Mouse (Mus musculus): Measurements from ENCODE around the gene Nbas. TPM values are rescaled to one million over a fixed set of nuclear protein-coding genes. Genes with fewer than 3 reads are reported as not detected.

Gene Nbas
- total RNA-seq (2021) = 10 to 100 TPM; 26.2 to 28.6 TPM
- long read RNA-seq, experiment 1, partial matches to known transcripts = 3 of 4 reads
- long read RNA-seq, experiment 1, other reads (novel, unspliced or antisense) = 1 of 4 reads
- long read RNA-seq, experiment 2, partial matches to known transcripts = 13 of 15 reads
- long read RNA-seq, experiment 2, other reads (novel, unspliced or antisense) = 2 of 15 reads

DNA sequence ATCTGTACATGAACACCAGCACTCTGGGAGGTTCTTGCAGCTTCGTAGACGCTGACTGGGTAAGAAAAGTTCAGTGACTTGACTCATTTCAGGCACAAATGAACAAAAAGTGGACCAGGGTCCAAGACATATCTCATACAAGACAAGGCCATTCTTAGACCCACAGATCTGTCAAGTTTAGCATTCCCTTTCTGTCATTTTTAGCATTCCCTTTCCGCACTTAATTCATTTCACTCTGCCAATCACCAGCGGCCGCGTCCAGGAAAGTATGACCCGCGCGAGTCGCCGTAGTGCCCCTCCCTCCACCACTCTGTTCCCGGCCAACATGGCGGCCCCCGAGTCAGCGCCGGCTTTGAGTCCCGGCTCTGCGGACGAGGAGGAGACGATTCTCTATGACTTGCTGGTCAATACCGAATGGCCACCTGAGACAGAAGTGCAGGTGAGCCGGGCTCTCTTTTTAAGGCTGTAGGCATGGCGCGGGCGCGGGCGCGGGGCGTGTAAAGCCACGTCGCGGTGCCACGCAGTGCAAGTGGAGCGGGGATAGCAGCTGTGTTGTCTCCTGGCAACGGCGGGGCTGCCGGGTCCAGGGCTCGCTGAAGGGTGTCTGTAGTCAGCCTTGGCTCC lies at the start of gene Nbas:
Gene Nbas, plus strand, starts transcription at position 308 of the 624 bp plus-strand sequence.
- peak; percentile 91 for DNase-seq (ENCODE audit: low spot score in 2 of 2)

DNA sequence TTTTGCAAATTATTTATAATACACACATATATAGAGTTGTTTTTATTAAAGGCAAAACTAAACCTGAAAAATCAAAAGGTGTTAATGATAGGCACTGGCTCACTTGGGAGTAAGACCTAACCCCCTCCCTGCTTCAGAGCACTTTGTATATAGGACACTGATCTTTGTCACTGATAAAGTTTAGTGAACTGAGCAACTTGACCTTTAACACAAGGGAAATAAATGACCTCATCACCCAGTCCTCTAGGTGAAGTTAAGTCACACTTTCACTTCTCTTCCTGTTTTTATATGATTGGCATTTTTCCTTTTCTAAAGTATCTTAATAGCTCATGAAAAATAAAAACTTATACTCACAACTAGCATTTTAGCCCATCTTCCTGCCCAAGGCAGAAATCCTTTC lies 26.5 kb upstream of the Nbas start:
- DNase-seq (ENCODE audit: low spot score in 2 of 2) = no peak

DNA sequence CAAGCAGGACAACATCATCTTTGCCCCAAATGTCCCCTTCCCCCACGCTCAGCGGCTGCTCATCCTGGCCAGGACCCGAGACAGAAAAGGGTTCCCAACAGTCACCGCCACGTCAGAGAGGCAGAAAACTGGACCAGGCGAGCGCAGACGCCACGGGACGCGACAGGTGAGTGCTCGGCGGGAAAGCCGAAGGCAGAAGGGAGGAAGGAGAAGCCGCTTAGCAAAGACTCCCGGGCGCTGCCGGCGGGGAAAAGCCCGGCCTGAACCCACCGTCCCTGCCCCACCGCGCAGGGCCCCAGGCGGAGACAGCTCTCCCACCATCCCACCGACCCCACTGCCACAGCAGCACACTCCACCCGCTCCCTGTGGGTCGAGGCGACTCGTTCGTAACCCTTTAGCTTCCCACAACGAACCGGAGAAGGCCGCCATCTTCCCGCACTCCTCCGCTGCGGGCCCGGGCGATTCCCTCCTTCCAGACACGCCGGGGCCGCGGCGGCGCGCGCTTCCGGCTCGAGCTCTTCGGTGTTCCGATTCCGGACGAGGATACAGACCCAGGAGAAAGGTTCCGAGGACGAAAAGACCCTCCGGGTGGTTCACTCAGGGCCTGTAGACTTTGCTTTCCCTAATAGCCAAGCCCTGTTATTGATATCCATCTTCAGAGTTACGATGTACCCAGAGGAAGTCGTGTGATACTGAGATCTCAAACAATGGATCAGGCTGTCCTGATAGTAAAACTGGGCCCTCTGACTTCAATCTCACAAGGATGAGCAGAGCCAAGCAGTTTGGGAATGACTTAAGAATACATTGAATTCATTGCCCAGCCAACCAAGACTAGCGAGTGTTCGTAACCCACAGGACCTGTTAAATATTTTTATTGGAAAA lies 20.0 kb upstream of the Nbas start, which contains the start of gene Ddx1:
Gene Ddx1, minus strand, starts transcription at position 523 of the 882 bp plus-strand sequence.
- peak; percentile 75 to 76 for DNase-seq (ENCODE audit: low spot score in 2 of 2)

DNA sequence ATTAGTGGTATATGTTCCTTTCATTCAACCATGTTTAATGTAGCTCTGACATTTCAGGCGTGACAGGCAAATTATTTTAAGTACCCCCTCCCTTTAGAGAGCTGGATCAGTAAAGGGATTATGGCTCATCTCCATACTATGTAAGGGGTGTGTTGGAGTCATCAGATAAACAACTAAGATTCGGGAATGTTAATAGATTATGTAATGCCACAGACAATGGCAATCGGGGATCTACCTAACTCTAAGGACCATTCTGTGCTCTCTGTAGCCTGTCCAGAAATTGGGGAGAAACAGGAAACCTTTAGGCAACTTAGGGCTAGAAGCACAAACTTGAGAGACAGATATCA lies 19.4 kb upstream of the Nbas start:
- DNase-seq (ENCODE audit: low spot score in 2 of 2) = no peak

DNA sequence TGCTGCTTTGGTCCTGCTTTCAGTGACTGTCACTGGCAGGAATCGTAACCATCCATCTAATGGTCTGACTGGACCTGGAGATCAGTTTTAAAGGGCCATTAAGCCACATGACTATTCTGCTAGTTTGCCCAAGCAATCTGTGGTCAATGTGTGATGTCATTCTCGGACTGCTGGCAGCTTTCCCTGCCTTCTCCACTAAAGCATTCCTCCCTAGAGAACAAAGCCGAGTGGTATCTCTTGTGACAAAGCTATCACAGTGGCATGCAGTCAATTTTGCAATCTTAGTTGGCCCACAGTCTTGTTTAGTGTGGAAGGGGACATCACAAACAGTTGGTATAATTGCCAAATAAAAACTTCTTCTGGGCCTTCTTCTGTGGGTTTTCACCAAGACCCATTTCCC lies 13.9 kb upstream of the Nbas start:
- no peak for DNase-seq (ENCODE audit: low spot score in 2 of 2)

DNA sequence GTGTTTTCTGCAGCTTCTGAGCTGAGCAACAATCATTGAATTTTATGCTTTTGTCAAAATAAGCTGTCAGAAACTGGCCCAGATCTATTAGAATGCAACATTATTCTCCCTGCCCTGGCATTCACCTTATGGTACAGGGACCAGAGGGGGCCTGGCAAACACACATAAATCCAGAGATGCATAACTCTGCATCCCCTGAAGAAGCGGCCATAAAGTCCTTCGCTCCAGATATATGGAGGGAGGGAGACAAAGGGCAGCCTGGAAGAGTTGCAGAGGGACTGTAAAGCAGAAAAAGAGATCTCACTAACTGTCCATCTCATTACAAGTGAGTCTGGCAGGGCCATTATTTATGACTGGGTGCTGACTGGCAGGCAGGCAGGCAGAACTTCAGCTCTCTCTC lies 13.2 kb upstream of the Nbas start:
- no peak for DNase-seq (ENCODE audit: low spot score in 2 of 2)

DNA sequence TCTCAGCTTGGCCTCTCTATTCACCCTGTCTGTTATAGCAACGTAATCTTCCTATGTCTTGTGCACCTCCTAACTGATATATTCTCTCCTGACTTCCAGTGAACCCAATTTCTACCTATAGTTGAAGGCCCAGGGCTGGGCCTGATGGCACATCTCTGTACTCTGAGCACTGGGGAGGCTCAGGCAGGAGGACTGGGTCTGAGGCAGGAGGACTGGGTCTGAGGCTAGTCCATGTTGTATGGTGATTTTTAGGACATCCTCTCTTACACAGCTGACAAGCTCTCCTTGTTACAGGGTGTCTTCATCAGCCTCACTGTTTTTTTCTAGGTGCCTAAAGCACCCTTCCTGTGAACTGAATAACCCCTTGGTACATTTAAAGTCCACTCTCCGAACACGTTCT lies 521 bp upstream of the Nbas start:
- DNase-seq (ENCODE audit: low spot score in 2 of 2) = no peak

DNA sequence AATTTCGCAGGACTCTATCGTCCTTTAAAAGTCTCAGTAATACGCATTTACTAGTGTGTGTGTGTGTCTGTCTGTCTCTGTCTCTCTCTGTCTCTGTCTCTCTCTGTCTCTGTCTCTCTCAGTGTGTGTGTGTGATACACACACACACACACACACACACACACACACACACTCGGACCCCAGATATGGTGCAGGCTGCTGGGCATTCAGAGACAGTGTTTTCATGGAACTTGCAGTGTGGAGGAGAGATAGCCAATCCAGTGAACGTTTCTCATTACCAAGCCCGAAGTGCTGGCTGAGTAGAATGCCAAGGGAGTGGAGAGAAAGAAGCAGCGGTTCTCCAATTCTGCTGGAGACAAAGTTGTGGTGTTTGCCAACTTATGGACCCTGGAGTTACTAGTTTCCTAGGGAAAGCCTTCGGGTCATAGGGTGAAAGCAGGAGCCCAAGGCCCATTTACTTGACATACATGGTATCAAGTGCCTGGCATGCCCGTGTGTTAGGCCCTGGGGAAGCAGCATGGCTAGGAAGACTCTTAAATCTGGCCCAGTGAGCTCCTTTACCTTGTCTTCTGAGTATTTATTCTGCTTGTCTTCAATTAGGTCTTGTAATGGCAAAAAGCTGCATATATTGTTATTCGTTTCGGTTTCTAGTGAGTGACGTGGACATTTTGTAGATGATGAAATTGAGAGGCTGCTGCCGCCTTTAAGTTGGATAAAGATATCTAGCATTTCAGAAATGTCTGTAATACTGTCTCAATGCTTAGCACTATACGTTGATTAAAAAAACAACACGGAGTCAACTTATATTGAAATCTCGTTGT lies 847 bp downstream of the Nbas start:
- DNase-seq (ENCODE audit: low spot score in 2 of 2) = no peak

DNA sequence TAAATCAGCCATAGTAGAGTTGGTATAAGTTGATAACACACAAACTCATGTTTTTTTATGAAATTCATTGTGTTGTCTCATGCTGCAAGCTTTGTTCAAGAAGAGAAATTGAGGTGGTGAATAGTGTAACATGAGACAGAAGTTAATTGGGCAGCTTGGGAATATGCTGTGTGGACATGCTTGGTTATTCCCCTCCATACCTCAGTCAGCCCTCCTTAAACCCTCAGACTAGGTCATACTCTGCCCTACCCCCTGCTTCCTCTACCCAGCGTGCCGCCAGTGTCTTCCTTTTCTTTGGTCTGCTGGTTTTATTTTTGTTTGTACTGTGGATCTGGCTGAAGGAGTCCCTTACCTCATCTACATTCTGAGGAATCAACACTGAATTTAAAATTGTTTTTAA lies 22.5 kb downstream of the Nbas start:
- no peak for DNase-seq (ENCODE audit: low spot score in 2 of 2)

DNA sequence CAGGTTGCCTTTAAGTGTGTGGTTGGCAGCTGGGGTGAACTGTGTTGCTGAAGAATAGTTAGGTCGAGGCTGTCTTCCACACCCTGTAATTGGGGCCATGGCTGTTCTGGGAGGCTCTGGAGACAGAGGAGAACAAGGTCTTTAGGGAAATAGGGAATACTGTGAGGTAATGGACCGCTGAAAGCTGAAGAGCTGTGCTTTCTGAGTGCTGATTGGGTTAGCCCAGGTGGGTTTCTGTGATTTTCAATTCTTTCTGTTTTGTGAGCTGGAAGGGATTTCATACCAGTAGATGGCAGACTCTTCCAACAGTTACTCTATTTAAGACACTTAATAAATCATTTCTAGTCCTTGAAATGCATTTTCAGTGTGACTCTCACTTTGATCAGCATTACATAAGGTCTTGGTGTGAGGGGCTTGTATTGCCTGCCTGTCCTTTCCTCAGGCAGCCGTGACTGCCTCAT lies 24.5 kb downstream of the Nbas start:
- DNase-seq (ENCODE audit: low spot score in 2 of 2) = no peak

DNA sequence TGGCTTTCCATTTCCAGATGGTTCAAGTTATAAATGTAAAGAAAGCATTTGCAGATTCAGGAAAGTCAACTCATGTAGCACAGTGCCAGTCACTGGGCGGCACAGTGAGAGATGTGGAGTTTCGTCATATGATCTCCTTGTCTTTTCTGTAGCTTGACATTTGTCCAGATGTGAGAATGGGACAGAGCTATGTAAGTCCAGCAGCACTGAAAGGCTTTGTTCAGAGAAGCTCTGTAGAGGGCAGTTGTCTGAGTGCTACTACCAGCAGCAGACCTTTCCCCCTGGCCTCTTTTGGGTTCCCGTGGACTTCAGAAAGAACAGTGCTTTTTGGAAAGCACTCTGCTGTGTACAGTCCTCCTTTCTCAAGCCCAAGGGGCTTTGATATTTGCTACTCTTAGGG lies 34.1 kb downstream of the Nbas start:
- no peak for DNase-seq (ENCODE audit: low spot score in 2 of 2)

DNA sequence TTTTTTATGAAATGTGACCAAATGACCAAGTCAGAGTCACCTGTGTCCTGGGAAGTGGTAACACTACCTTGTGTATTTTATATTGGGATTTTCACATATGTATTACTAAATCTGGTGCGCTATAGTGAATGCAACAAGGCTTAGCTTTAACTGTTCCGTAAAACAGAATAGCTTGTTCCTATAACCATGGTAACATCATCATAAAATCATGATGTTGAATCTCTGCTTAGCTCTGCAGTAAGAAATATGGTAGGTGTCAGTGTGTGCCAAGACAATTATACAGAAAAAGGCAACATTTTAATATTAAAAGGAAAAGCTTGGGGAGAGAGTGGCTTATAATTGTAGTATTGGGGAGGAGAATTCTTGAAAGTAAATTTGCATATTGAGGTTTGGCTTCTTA lies 45.0 kb downstream of the Nbas start:
- no peak for DNase-seq (ENCODE audit: low spot score in 2 of 2)

DNA sequence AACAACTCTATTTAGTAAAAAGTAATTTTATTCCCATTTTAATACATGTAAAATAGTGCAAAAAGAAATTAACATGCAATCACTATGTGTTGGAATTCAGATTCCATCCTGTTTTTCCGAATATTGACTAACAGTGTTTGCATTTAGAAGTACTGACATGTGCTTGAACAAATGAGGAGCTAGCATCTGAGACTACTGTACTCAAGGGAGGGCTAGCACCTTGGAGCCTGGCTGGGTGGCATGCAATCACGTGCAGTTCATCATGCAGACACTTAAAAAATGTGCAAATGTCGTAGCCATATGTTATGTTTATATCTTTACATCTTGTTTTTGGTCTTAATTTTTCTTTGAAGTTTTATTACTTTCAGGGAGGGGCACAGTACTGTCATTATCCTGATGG lies 45.5 kb downstream of the Nbas start:
- DNase-seq (ENCODE audit: low spot score in 2 of 2) = no peak

DNA sequence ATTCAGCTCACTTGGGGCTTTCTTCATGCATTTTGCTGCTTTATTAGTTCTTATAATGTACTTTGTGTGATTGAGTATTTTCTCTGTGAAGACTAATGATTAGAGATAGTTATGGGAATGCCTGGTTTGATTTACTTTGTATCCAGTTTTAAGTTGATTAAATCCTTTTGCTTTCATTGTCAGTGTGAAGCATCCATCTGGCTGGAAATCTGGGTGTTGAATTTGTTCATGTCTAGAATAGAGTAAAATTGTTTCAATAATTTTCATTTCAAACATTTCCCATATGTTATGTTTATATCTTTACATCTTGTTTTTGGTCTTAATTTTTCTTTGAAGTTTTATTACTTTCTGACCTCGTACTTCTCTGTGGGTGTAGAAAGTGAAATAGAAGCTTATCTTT lies 46.1 kb downstream of the Nbas start:
- no peak for DNase-seq (ENCODE audit: low spot score in 2 of 2)

DNA sequence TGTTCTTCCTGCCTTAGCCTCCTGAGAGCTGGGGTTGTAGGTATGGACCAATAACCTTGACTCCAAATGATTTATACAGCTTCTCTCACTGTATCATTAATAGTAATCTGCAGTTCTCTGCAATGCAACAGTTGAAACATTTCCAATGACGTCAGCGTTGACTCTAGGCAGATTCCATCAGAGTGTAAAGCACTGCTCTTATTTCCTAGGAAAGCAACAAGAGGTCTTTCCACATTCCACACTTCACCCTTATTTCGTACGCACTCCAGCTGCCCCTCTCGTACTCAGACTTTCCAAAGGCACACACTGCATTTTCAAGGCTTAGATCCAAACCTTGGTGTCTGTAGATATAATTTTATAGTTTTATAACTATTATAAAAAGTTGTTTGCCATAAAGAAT lies 73.6 kb downstream of the Nbas start:
- DNase-seq (ENCODE audit: low spot score in 2 of 2) = no peak

DNA sequence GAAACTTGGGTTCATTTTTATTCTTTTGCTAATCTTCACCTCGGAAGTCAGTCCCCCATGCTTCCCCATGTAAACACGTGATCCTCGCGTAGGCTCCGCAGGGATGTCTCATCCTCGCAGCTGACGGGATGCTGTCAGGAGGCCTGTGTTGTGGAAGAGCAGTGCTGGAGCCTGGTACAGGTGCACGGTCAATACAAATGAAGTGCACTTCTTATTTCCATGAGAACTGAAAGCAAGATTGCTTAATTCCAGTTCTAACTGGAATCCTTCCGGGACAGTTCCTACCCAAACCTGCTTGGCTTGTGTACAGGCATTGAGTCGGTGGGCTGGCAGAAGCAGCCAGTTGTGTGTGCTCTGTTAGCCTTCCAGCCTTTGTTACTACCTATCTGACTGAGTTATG lies 87.3 kb downstream of the Nbas start:
- no peak for DNase-seq (ENCODE audit: low spot score in 2 of 2)

DNA sequence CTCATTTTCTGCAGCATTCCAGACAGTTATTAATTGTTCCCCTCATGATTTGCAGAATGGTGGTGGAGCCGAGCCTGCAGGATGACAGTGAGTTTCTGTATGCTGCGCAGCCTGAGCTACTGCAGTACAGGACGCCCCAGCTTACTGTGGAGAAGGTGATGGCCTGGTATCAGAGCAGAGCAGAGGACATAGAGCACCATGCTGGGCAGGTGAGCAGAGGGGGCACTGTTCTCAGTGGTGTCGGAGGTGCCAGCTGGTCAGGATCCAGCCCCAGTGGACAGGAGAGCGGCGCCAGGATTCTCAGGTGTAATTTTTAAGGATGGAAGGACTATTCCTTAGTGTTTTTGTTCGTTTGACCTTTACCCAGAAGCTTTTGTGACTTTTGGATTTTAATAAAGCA lies 87.8 kb downstream of the Nbas start:
- no peak for DNase-seq (ENCODE audit: low spot score in 2 of 2)

DNA sequence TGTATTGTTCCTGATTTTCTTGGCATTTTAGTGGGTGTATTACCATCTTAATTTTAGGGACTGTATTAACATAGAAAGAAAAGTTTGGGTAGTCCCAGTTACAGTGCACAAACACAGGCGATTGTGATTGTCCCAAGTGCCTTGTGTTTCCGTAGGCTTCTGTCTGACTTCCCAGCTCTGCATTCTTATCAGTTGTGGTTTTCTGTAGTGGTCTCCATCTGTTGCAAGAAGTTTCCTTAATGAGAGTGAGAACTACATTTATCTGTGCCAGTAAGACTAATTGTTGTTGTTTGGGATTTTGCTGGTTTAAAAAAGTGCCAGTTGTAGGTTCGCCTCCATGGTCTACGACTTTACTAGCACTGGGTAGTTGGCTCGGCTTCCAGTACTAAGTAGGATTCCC lies 88.3 kb downstream of the Nbas start:
- no peak for DNase-seq (ENCODE audit: low spot score in 2 of 2)

DNA sequence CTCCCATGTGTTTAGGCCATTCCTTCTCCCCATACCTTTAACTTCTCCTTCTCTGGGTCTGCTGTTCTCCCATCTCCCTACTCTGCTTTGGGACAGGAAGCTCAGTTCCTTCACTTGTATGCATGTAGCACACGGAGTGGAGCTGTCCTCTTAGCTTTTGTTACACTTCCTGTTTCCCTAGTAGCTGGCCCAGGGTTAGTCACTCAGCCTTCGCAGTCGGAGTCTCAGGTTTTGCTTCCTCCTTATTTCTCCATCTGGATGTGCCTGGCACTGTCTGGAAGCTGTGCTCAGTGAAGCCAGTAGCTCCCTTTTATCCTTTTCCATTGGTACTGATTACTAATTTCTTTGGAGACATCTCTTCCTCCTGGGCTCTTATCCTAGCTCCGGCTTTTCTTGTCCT lies 89.9 kb downstream of the Nbas start:
- no peak for DNase-seq (ENCODE audit: low spot score in 2 of 2)

DNA sequence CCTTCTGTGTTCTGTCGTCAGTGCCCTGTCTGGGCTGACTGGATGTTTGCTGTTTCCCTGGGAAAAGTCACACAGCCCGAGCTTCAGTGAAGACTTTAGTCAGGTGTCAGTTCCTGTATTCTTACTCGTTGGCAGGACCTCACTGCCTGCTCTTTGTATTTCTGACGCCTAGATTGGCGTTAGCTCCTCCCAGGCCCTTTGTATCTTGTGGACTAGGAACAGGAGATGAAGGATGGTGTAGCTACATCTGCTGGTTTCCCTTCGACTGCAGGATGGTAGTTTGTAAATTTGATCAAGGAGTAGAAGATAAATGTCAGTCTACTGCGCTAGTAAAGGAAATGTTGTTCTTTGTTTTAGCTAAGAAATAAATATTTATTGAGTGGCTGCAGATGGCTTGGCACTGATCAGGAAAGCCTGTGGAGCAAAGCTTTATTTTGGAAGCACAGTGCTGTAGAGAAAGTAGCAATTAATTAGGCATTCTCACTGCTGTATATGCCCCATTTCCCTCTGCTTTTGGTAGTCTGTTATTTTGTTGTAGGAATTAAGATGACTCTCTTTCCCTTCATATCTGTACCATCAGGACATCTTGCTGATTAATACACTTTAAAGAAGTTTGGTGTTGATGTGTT lies 91.4 kb downstream of the Nbas start:
- DNase-seq (ENCODE audit: low spot score in 2 of 2) = no peak

DNA sequence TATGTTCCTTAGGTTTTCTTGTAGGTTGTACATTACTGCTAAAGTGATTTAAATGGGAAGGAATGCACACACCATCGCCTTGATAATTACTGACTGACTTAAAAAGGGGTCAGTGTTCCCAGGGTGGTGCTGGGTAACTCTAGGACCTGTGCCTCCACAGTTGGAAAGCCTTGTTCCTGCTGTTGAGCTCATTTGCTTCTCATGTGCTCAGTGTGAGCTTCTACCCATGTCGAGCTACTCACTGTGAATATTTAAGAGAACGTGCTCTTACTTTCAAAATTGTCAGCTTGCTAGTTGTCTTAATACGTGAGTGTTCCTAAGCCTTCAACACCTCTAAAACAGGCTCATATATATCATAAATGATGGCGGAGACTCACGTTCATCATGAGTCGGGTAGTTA lies 112.6 kb downstream of the Nbas start:
- no peak for DNase-seq (ENCODE audit: low spot score in 2 of 2)
